Mouse (Mus musculus) bone marrow macrophage, adult 2 months (primary cell): ENCODE data around the gene Serpinf2.

Source experiments
- CTCF ChIP-seq: IDR thresholded peaks from 2 replicates; pipeline ENCODE4 v1.5.1; 2012; ENCODE audit warnings: low read depth, mild to moderate bottlenecking, low read length, moderate library complexity
- POLR2A ChIP-seq: IDR thresholded peaks from 2 replicates; pipeline ENCODE4 v1.6.1; 2012; ENCODE audit warnings: mild to moderate bottlenecking, low read depth, low read length, borderline replicate concordance

DNA sequence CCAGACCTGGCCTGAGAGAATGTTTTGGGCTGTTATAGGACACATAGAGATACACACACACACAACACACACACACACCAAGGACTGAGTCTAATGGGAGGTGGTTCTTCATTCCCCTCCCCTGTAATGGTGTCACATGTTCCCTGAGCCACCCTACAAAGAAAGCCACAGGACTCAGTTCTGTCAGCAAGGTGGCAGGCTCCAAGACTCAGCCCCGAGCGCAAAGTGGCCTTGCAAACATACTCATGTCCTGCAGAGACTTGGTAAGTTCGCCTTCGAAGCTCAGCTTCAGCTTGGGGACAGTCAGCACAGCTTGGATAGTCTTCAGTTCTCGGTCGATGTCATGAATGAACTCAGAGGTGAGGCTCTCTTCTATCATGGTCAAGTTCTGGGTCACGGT is 28.8 kb downstream of the Serpinf2 start:
- TF ChIP-seq POLR2A (no peak), CTCF (no peak)
